Mouse (Mus musculus) effector memory CD4-positive, alpha-beta T cell, adult 5 months (primary cell): ENCODE measurements around the gene Hoxb1. TPM values are rescaled to one million over a fixed set of nuclear protein-coding genes. Genes with fewer than 3 reads are reported as not detected.

ENCODE experiments used
- polyA plus RNA-seq: library from polyadenylated mRNA; unstranded; fragments of 100-300 nt; shearing (Covaris generic); gene quantifications from one replicate; pipeline ENCODE4 v1.2.1, GENCODE M21; 2017

The Hoxb1 gene
- polyA plus RNA-seq: not detected

GRCm38 (mm10) chr11:96365441-96366091, at the start of gene Hoxb1:
TSS of gene Hoxb1 (plus strand) at chr11:96365752.

GRCm38 (mm10) chr11:96317608-96318367, 47.8 kb upstream of the Hoxb1 start, which contains the start of gene Hoxb4:
TSS of gene Hoxb4 (plus strand) at chr11:96318267.

GRCm38 (mm10) chr11:96323154-96323553, 42.4 kb upstream of the Hoxb1 start, which contains the start of gene Hoxb3:
TSS of gene Hoxb3 (plus strand) at chr11:96323326.

DNA sequence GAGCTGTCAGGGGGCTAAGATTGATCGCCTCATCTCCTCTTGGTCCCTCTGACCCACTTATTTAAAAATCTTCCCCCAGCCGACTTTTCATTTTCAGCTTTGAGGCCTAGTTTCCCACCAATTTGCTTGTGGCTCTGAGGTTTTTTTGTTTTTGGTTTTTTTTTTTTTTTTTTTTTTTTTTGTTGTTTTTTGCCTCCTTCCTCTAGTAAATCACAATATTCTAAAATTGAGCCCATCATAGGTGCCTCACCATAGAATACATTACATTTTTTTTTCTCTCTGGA, 15.3 kb upstream of the Hoxb1 start, which contains the start of gene Hoxb2:
Gene Hoxb2, plus strand, starts transcription at position 185 of the 284 bp plus-strand sequence.

Other genes starting within 250 kb of the Hoxb1 start
- gene Ttll6, start 232.0 kb upstream of the Hoxb1 start, polyA plus RNA-seq: not detected
- gene Hoxb13, start 171.4 kb upstream of the Hoxb1 start, polyA plus RNA-seq: not detected
- gene Hoxb9, start 94.3 kb upstream of the Hoxb1 start, polyA plus RNA-seq: not detected
- not detected for gene Hoxb8, start 83.8 kb upstream of the Hoxb1 start, polyA plus RNA-seq
- gene Hoxb7, start 79.1 kb upstream of the Hoxb1 start, polyA plus RNA-seq: not detected
- gene Hoxb6, start 73.3 kb upstream of the Hoxb1 start, polyA plus RNA-seq: not detected
- 0.17 TPM for gene Hoxb5, start 62.4 kb upstream of the Hoxb1 start, polyA plus RNA-seq
- 0.15 TPM for gene Hoxb4, start 47.5 kb upstream of the Hoxb1 start, polyA plus RNA-seq
- gene Hoxb3, start 42.4 kb upstream of the Hoxb1 start, polyA plus RNA-seq: not detected
- not detected for gene Hoxb2, start 15.2 kb upstream of the Hoxb1 start, polyA plus RNA-seq
- 639 TPM for gene Skap1, start 98.8 kb downstream of the Hoxb1 start, polyA plus RNA-seq